Mouse (Mus musculus) limb, embryonic 11.5 days (tissue): ENCODE measurements around the gene Pwp2. TPM values are rescaled to one million over a fixed set of nuclear protein-coding genes. Genes with fewer than 3 reads are reported as not detected.

ENCODE experiments used
- ATAC-seq: fragments of 200-750 bp; cut with Nextera tagmentation; 2 replicates; pipeline ENCODE4 v1.8.0; 2017; ENCODE audit warnings: low read depth; ENCODE audit not compliant: insufficient number of reproducible peaks, low FRiP score, low TSS enrichment
- DNase-seq: peaks from one replicate; pipeline ENCODE4 v3.0.0-alpha.2; 2015; ENCODE audit warnings: low spot score
- H3K27ac ChIP-seq: fragments of 300-500 bp; sonication (generic); replicated peaks from 2 replicates; pipeline ENCODE4 v1.5.1; 2014; ENCODE audit warnings: low read depth, mild to moderate bottlenecking, low read length
- H3K27me3 ChIP-seq: fragments of 300-500 bp; sonication (generic); 2 replicates; pipeline ENCODE4 v1.6.1; 2014; ENCODE audit warnings: mild to moderate bottlenecking, low read length, mixed read lengths; ENCODE audit not compliant: control insufficient read depth, insufficient read depth
- H3K36me3 ChIP-seq: fragments of 300-500 bp; sonication (generic); 2 replicates; pipeline ENCODE4 v1.6.1; 2014; ENCODE audit warnings: mild to moderate bottlenecking, low read length, moderate library complexity, mixed read lengths; ENCODE audit not compliant: control insufficient read depth, insufficient read depth
- H3K4me1 ChIP-seq: fragments of 300-500 bp; sonication (generic); 2 replicates; pipeline ENCODE4 v1.6.1; 2014; ENCODE audit warnings: low read length, mixed read lengths; ENCODE audit not compliant: control insufficient read depth, insufficient read depth
- H3K4me2 ChIP-seq: fragments of 300-500 bp; sonication (generic); 2 replicates; pipeline ENCODE4 v1.6.1; 2014; ENCODE audit warnings: low read depth, mild to moderate bottlenecking, moderate library complexity; ENCODE audit not compliant: severe bottlenecking
- H3K4me3 ChIP-seq: fragments of 300-500 bp; sonication (generic); 2 replicates; pipeline ENCODE4 v1.5.1; 2014; ENCODE audit warnings: low read depth, low read length
- H3K9ac ChIP-seq: fragments of 300-500 bp; sonication (generic); 2 replicates; pipeline ENCODE4 v1.6.1; 2014; ENCODE audit warnings: mild to moderate bottlenecking, low read length
- H3K9me3 ChIP-seq: fragments of 300-500 bp; sonication (generic); 2 replicates; pipeline ENCODE4 v1.6.1; 2016; ENCODE audit warnings: low read length; ENCODE audit not compliant: control insufficient read depth
- WGBS: fragments of 180-500 bp; shearing (Covaris S2); extraction: QIAGEN DNeasy Blood & Tissue Kit; methylation state at CpG from one replicate; pipeline ENCODE4 v1.1.7; 2014; 5-methylcytosine and 5-hydroxymethylcytosine counted together
- polyA plus RNA-seq: library from polyadenylated mRNA; unstranded; fragments of >200 nt; fragmentation: Nextera tagmentation; extraction: Ambion mirVana; gene quantifications from 2 replicates; pipeline ENCODE4 v1.2.1, GENCODE M21; 2014

The Pwp2 gene
- polyA plus RNA-seq, 1 experiment from 2014 or later = 23.7 TPM

- DNase-seq (no peak), ATAC-seq (no peak)
- no peaks in the 10 kb centered on the region for H3K4me1 ChIP-seq
- H3K36me3 ChIP-seq = peaks cover 8% of the 10 kb centered on the region; the same call in 1 of the 2 replicates
- no peak overlapping the region for H3K4me3 ChIP-seq
- WGBS = 92% methylated on average over 7 of the region's 7 CpGs
- no peak overlapping the region for H3K4me2 ChIP-seq
- no peaks in the 10 kb centered on the region for H3K27me3 ChIP-seq
- H3K9ac ChIP-seq = 0 out of 2 replicates have a peak overlapping the region, but pooled peaks have one; percentile 22
- no peak overlapping the region for H3K27ac ChIP-seq
- H3K9me3 ChIP-seq = no peaks in the 10 kb centered on the region
These were observed 36.4 kb upstream of the Pwp2 start for GRCm38 (mm10) chr10:78221315-78221714.

- Histone ChIP-seq H3K27ac (no peak overlapping the region), H3K9ac (no peak overlapping the region), H3K4me2 (no peak overlapping the region), H3K36me3 (peaks cover 12% of the 10 kb centered on the region; the same call in 1 of the 2 replicates), H3K27me3 (no peaks in the 10 kb centered on the region), H3K4me3 (no peak overlapping the region), H3K4me1 (no peaks in the 10 kb centered on the region), H3K9me3 (no peaks in the 10 kb centered on the region)
- 88% methylated on average over 1 of the region's 1 CpGs for WGBS
- DNase-seq = no peak
- ATAC-seq = no peak
These were observed 34.6 kb upstream of the Pwp2 start for GRCm38 (mm10) chr10:78219528-78219927.

GRCm38 (mm10) chr10:78218576-78218975 lies 33.6 kb upstream of the Pwp2 start:
- peaks cover 15% of the 10 kb centered on the region; the same call in 1 of the 2 replicates for H3K36me3 ChIP-seq
- ATAC-seq = no peak

GRCm38 (mm10) chr10:78216376-78217083 lies 31.6 kb upstream of the Pwp2 start:
- no peak overlapping the region for H3K9ac ChIP-seq
- no peak for ATAC-seq
- WGBS = 91% methylated on average over 6 of the region's 6 CpGs

More at GRCm38 (mm10) chr10:78218576-78218975, 33.6 kb upstream of the Pwp2 start:
- Histone ChIP-seq H3K27ac (no peak overlapping the region), H3K9ac (no peak overlapping the region), H3K4me2 (no peak overlapping the region), H3K9me3 (no peaks in the 10 kb centered on the region), H3K4me1 (no peaks in the 10 kb centered on the region), H3K27me3 (no peaks in the 10 kb centered on the region), H3K4me3 (no peak overlapping the region)
- 80% methylated on average over 6 of the region's 6 CpGs for WGBS
- DNase-seq = no peak

GRCm38 (mm10) chr10:78214371-78214770 lies 29.4 kb upstream of the Pwp2 start:
- WGBS = 95% methylated on average over 9 of the region's 9 CpGs
- Histone ChIP-seq H3K9ac (no peak overlapping the region), H3K4me2 (no peak overlapping the region), H3K27me3 (no peaks in the 10 kb centered on the region), H3K4me1 (no peaks in the 10 kb centered on the region), H3K4me3 (no peak overlapping the region), H3K27ac (no peak overlapping the region), H3K9me3 (no peaks in the 10 kb centered on the region), H3K36me3 (peaks cover 12% of the 10 kb centered on the region)
- ATAC-seq (no peak), DNase-seq (no peak)

More at GRCm38 (mm10) chr10:78216376-78217083, 31.6 kb upstream of the Pwp2 start:
- Histone ChIP-seq H3K27ac (no peak overlapping the region), H3K4me2 (no peak overlapping the region), H3K4me3 (no peak overlapping the region), H3K27me3 (no peaks in the 10 kb centered on the region), H3K36me3 (peaks cover 14% of the 10 kb centered on the region), H3K9me3 (no peaks in the 10 kb centered on the region), H3K4me1 (no peaks in the 10 kb centered on the region)
- no peak for DNase-seq

GRCm38 (mm10) chr10:78211311-78211710 lies 26.4 kb upstream of the Pwp2 start:
- WGBS = 71% methylated on average over 6 of the region's 6 CpGs
- Histone ChIP-seq H3K27me3 (no peaks in the 10 kb centered on the region), H3K9me3 (no peaks in the 10 kb centered on the region), H3K4me3 (no peak overlapping the region), H3K9ac (no peak overlapping the region), H3K36me3 (peaks cover 16% of the 10 kb centered on the region), H3K4me2 (no peak overlapping the region), H3K4me1 (no peaks in the 10 kb centered on the region), H3K27ac (no peak overlapping the region)
- DNase-seq (peak; percentile 22), ATAC-seq (no peak)

GRCm38 (mm10) chr10:78201182-78201581 lies 16.2 kb upstream of the Pwp2 start:
- H3K4me1 ChIP-seq = no peaks in the 10 kb centered on the region
- 86% methylated on average over 4 of the region's 4 CpGs for WGBS
- H3K27me3 ChIP-seq = no peaks in the 10 kb centered on the region
- no peak for DNase-seq
- ATAC-seq = no peak
- no peak overlapping the region for H3K9ac ChIP-seq
- H3K4me2 ChIP-seq = no peak overlapping the region
- H3K36me3 ChIP-seq = peaks cover 19% of the 10 kb centered on the region; the same call in 1 of the 2 replicates
- H3K27ac ChIP-seq = no peak overlapping the region
- H3K4me3 ChIP-seq = no peak overlapping the region
- no peaks in the 10 kb centered on the region for H3K9me3 ChIP-seq

GRCm38 (mm10) chr10:78192933-78193332 lies 8.0 kb upstream of the Pwp2 start:
- ATAC-seq = no peak
- Histone ChIP-seq H3K27ac (no peak overlapping the region), H3K4me1 (no peaks in the 10 kb centered on the region), H3K9ac (no peak overlapping the region), H3K9me3 (no peaks in the 10 kb centered on the region), H3K4me3 (no peak overlapping the region), H3K4me2 (no peak overlapping the region), H3K27me3 (no peaks in the 10 kb centered on the region), H3K36me3 (peaks cover 23% of the 10 kb centered on the region)
- no peak for DNase-seq
- 95% methylated on average over 5 of the region's 5 CpGs for WGBS
